ENCODE assay signal across 9 mouse cellular contexts in genomic region chr17:88042099-88043086, GRCm38 (mm10). TPM values are rescaled to one million over a fixed set of nuclear protein-coding genes. Genes with fewer than 3 reads are reported as not detected.
DNase-seq lines count a peak whose midpoint lies in the region; ATAC-seq and TF ChIP-seq lines count a peak whose summit lies in the region.
"Had no signal": no experiment of that assay in that cellular context is flagged by ENCODE, and none has a peak within 500 bp of the region (broad histone marks: within the 10 kb centered on the region; RNA-seq: fewer than 3 reads in every experiment).

No protein-coding gene starts in this region.

- H3K27ac ChIP-seq in gastrocnemius, adult 2 months: peak overlapping the region; percentile 24; the same call in 1 of the 2 replicates
- no peak overlapping the region for H3K27ac ChIP-seq in embryonic facial prominence, embryonic 14.5 days (replicated peaks; ENCODE audit: low read depth, low read length)
- no peak overlapping the region for H3K27ac ChIP-seq in intestine, postnatal 0 days (ENCODE audit: low read depth, low read length)
- H3K27ac ChIP-seq: heart, adult 2 months had no signal

- peak overlapping the region; percentile 36 for H3K4me3 ChIP-seq in gastrocnemius, adult 2 months
- no peak overlapping the region for H3K4me3 ChIP-seq in embryonic facial prominence, embryonic 14.5 days (ENCODE audit: low read depth, low read length)
- no peak overlapping the region for H3K4me3 ChIP-seq in intestine, postnatal 0 days (ENCODE audit: low read depth, low read length)
- H3K4me3 ChIP-seq: heart, adult 2 months had no signal

- intact Hi-C loops in gastrocnemius, adult 2 months (cut with DNase I): no loop called here
- intact Hi-C loops in gastrocnemius, postnatal 36 days (cut with DNase I): no loop called here

- no peak overlapping the region for H3K9ac ChIP-seq in embryonic facial prominence, embryonic 14.5 days (ENCODE audit: low read depth, low read length)
- no peak overlapping the region for H3K9ac ChIP-seq in intestine, postnatal 0 days (ENCODE audit: low read depth, low read length)

- H3K9me3 ChIP-seq in embryonic facial prominence, embryonic 14.5 days (ENCODE audit: control insufficient read depth, low read length): no peaks in the 10 kb centered on the region
- H3K9me3 ChIP-seq in intestine, postnatal 0 days (ENCODE audit: control insufficient read depth): no peaks in the 10 kb centered on the region

- 0 out of 2 replicates have a peak, but pooled peaks cover 11% of the 10 kb centered on the region for H3K36me3 ChIP-seq in embryonic facial prominence, embryonic 14.5 days (ENCODE audit: control insufficient read depth, insufficient read depth, low read length)
- no peaks in the 10 kb centered on the region for H3K36me3 ChIP-seq in intestine, postnatal 0 days (ENCODE audit: control insufficient read depth, insufficient read depth)

- DNase-seq in gastrocnemius, adult 2 months: peak; percentile 45
- DNase-seq in gastrocnemius, postnatal 36 days: no peak
- peak; percentile 68 for DNase-seq in embryonic facial prominence, embryonic 14.5 days (ENCODE audit: low spot score)
- DNase-seq in lung, postnatal 14 days: peak; percentile 35
- peak; percentile 53 to 55 for DNase-seq in spleen, adult 18-20 months
- DNase-seq in layer of hippocampus, adult 9-10 months (ENCODE audit: low spot score): no peak
- DNase-seq in cerebellum, postnatal 14 days: no peak

- ATAC-seq in embryonic facial prominence, embryonic 14.5 days (ENCODE audit: low read depth): peak; percentile 88
- peak; percentile 65 for ATAC-seq in intestine, postnatal 0 days

- WGBS in embryonic facial prominence, embryonic 14.5 days: 49% methylated on average over 12 of the region's 12 CpGs
- WGBS in intestine, postnatal 0 days: 47% methylated on average over 12 of the region's 12 CpGs

- H3K4me1 ChIP-seq in embryonic facial prominence, embryonic 14.5 days (ENCODE audit: control insufficient read depth, insufficient read depth, low read length): peaks cover 3% of the 10 kb centered on the region; the same call in 1 of the 2 replicates
- H3K4me1 ChIP-seq in intestine, postnatal 0 days (replicated peaks; ENCODE audit: control insufficient read depth, insufficient read depth, low read length): 0 out of 2 replicates have a peak, but pooled peaks cover 2% of the 10 kb centered on the region

- no peaks in the 10 kb centered on the region for H3K27me3 ChIP-seq in embryonic facial prominence, embryonic 14.5 days (replicated peaks; ENCODE audit: control insufficient read depth, insufficient read depth, low read length)
- H3K27me3 ChIP-seq in intestine, postnatal 0 days (replicated peaks; ENCODE audit: control insufficient read depth, insufficient read depth, low read length): no peaks in the 10 kb centered on the region

- no peak overlapping the region for H3K4me2 ChIP-seq in embryonic facial prominence, embryonic 14.5 days (ENCODE audit: low read depth, low read length)
- 0 out of 2 replicates have a peak overlapping the region, but pooled peaks have one; percentile 6 for H3K4me2 ChIP-seq in intestine, postnatal 0 days (replicated peaks; ENCODE audit: low read depth)

- TF ChIP-seq CTCF in gastrocnemius, adult 2 months (IDR thresholded peaks at IDR 0.05): no peak
- TF ChIP-seq CTCF in intestine, postnatal 0 days (IDR thresholded peaks at IDR 0.05; ENCODE audit: low read depth): no peak

RNA-seq across cellular contexts. Expression of gene Fbxo11, which starts 22.7 kb away (rescaled TPM):
- total RNA-seq in gastrocnemius, adult 2 months (2021): 10 to 100 TPM; 33.2 to 38.8 TPM
- 10 to 100 TPM; 25.5 to 28.0 TPM for total RNA-seq in gastrocnemius, postnatal 36 days (2021)
- polyA plus RNA-seq in embryonic facial prominence, embryonic 14.5 days (2014; fragmentation: Nextera tagmentation; extraction: Ambion mirVana): 25.0 and 25.2 TPM in 2 replicates
- polyA plus RNA-seq in intestine, postnatal 0 days (2015; fragmentation: Nextera tagmentation; extraction: Ambion mirVana): 8.5 and 9.3 TPM in 2 replicates

Comparison
In these comparisons a context has a peak if more than half of its experiments do, and no peak if none do; other contexts are left out.
1. DNase-seq: peak in gastrocnemius, adult 2 months (single experiment), embryonic facial prominence, embryonic 14.5 days (single experiment), lung, postnatal 14 days (single experiment) and spleen, adult 18-20 months (2 of 2); none in gastrocnemius, postnatal 36 days (0 of 2), layer of hippocampus, adult 9-10 months (single experiment) and cerebellum, postnatal 14 days (0 of 2).